Mouse (Mus musculus) liver, adult 2 months (tissue): Measurements from ENCODE around the gene Kcnj12. TPM values are rescaled to one million over a fixed set of nuclear protein-coding genes. Genes with fewer than 3 reads are reported as not detected.

Source experiments
- DNase-seq: peaks from one replicate; pipeline ENCODE4 v3.0.0-alpha.2; 2011; ENCODE audit warnings: low read depth, low spot score; ENCODE audit errors: extremely low read depth
- H3K27ac ChIP-seq: fragments of 200-500 bp; replicated peaks from 2 replicates; pipeline ENCODE4 v1.5.1; 2012; ENCODE audit warnings: low read depth, mild to moderate bottlenecking, control low read depth, inconsistent platforms, low read length; ENCODE audit not compliant: insufficient read depth
- H3K27me3 ChIP-seq: fragments of 200-500 bp; 2 replicates; pipeline ENCODE4 v1.6.1; 2012; ENCODE audit warnings: mild to moderate bottlenecking, moderate library complexity, low read length, inconsistent platforms; ENCODE audit not compliant: control insufficient read depth, insufficient read depth
- H3K36me3 ChIP-seq: fragments of 200-500 bp; 2 replicates; pipeline ENCODE4 v1.6.1; 2012; ENCODE audit warnings: low read length, inconsistent platforms; ENCODE audit not compliant: control insufficient read depth, insufficient read depth
- H3K4me1 ChIP-seq: fragments of 200-500 bp; 2 replicates; pipeline ENCODE4 v1.6.1; 2011; ENCODE audit warnings: low read length; ENCODE audit not compliant: control insufficient read depth, insufficient read depth
- H3K4me3 ChIP-seq: fragments of 200-500 bp; 2 replicates; pipeline ENCODE4 v1.5.1; 2011; ENCODE audit warnings: low read depth, mild to moderate bottlenecking, control low read depth, low read length, moderate library complexity; ENCODE audit not compliant: insufficient read depth
- H3K79me2 ChIP-seq: fragments of 200-500 bp; 2 replicates; pipeline ENCODE4 v1.6.1; 2012; ENCODE audit warnings: inconsistent platforms, mild to moderate bottlenecking, low read length, moderate library complexity; ENCODE audit not compliant: control insufficient read depth, insufficient read depth
- H3K9ac ChIP-seq: fragments of 200-500 bp; 2 replicates; pipeline ENCODE4 v1.6.1; 2012; ENCODE audit warnings: low read depth, mild to moderate bottlenecking, control low read depth, inconsistent platforms, low read length
- CTCF ChIP-seq: fragments of 200-500 bp; IDR thresholded peaks from 2 replicates; pipeline ENCODE4 v1.5.1; 2011; ENCODE audit warnings: low read depth, low read length, control low read depth
- POLR2A ChIP-seq: fragments of 200-500 bp; IDR thresholded peaks from 2 replicates; pipeline ENCODE4 v1.6.1; 2011; ENCODE audit warnings: low read length, control low read depth; ENCODE audit not compliant: insufficient read depth; ENCODE audit errors: extremely low read depth
- WGBS: fragments of 180-500 bp; shearing (Covaris S2); methylation state at CpG from one replicate; pipeline ENCODE4 v1.1.7; 2018; 5-methylcytosine and 5-hydroxymethylcytosine counted together
- polyA plus RNA-seq: library from polyadenylated mRNA; depleted of rRNA; stranded (reverse); fragments of >200 nt; gene quantifications from 2 replicates; pipeline ENCODE4 v1.2.3, GENCODE M21; 2012
- total RNA-seq: library from RNA; depleted of rRNA; stranded (reverse); fragments of >200 nt; gene quantifications from 2 replicates; pipeline ENCODE4 v1.2.3, GENCODE M21; 2014

Kcnj12 gene
- total and polyA plus RNA-seq, 2 experiments: not detected

- H3K27ac ChIP-seq: no peak overlapping the region
- no peak for TF ChIP-seq POLR2A
- peak; percentile 18; the same call in 1 of the 2 replicates for TF ChIP-seq CTCF
- H3K27me3 ChIP-seq: no peaks in the 10 kb centered on the region
- H3K4me1 ChIP-seq: no peaks in the 10 kb centered on the region; the same call in 1 of the 2 replicates
- no peaks in the 10 kb centered on the region for H3K36me3 ChIP-seq
- no peaks in the 10 kb centered on the region for H3K79me2 ChIP-seq
- no peak overlapping the region for H3K9ac ChIP-seq
- 9% methylated on average over 1 of the region's 1 CpGs for WGBS
- DNase-seq: peak; percentile 83
- H3K4me3 ChIP-seq: no peak overlapping the region
Measured at GRCm38 (mm10) chr11:61098046-61098445, 75.7 kb downstream of the Kcnj12 start.

- Histone ChIP-seq H3K27me3 (no peaks in the 10 kb centered on the region), H3K36me3 (no peaks in the 10 kb centered on the region), H3K4me3 (no peak overlapping the region), H3K4me1 (no peaks in the 10 kb centered on the region; the same call in 1 of the 2 replicates), H3K27ac (no peak overlapping the region), H3K9ac (no peak overlapping the region), H3K79me2 (no peaks in the 10 kb centered on the region)
- peak; percentile 13 for DNase-seq
- TF ChIP-seq CTCF: no peak
- TF ChIP-seq POLR2A: no peak
- WGBS: 58% methylated on average over 13 of the region's 13 CpGs
Measured at GRCm38 (mm10) chr11:61102397-61103339, 80.3 kb downstream of the Kcnj12 start.

GRCm38 (mm10) chr11:61104241-61104901 lies 82.0 kb downstream of the Kcnj12 start:
- WGBS: 20% methylated on average over 20 of the region's 20 CpGs
- no peaks in the 10 kb centered on the region for H3K4me1 ChIP-seq
- TF ChIP-seq CTCF (peak; percentile 98), POLR2A (no peak)
- DNase-seq: peak; percentile 66
- no peak overlapping the region for H3K9ac ChIP-seq
- no peaks in the 10 kb centered on the region for H3K27me3 ChIP-seq
- no peaks in the 10 kb centered on the region for H3K36me3 ChIP-seq
- H3K79me2 ChIP-seq: no peaks in the 10 kb centered on the region
- no peak overlapping the region for H3K27ac ChIP-seq
- no peak overlapping the region for H3K4me3 ChIP-seq

GRCm38 (mm10) chr11:61108911-61109361 lies 86.6 kb downstream of the Kcnj12 start:
- DNase-seq: no peak
- Histone ChIP-seq H3K36me3 (no peaks in the 10 kb centered on the region), H3K9ac (no peak overlapping the region), H3K79me2 (no peaks in the 10 kb centered on the region), H3K4me3 (no peak overlapping the region), H3K27ac (no peak overlapping the region), H3K4me1 (no peaks in the 10 kb centered on the region), H3K27me3 (no peaks in the 10 kb centered on the region)
- TF ChIP-seq POLR2A (no peak), CTCF (no peak)
- WGBS: 82% methylated on average over 12 of the region's 12 CpGs

DNA sequence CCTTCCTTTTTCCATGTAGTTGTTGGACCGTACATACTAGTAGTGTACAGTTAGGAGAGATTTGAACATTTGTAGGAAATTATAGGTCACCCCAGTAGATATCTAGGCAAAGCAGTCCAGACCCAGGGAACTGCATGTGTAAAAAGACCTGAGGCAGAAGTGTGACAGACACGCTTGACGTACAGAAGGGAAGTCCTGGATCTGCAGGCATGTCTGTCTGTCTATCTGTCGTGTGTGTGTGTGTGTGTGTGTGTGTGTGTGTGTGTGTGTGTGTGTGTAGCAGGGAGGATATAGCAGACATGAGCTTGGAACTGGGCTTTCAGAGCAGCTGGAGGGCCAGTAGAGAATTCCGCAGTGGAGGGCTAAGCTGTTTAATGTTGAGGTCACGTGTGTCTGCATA lies 87.3 kb downstream of the Kcnj12 start:
- H3K9ac ChIP-seq: no peak overlapping the region
- no peak overlapping the region for H3K4me3 ChIP-seq
- H3K79me2 ChIP-seq: no peaks in the 10 kb centered on the region
- DNase-seq: no peak
- WGBS: 82% methylated on average over 6 of the region's 6 CpGs
- H3K36me3 ChIP-seq: no peaks in the 10 kb centered on the region
- H3K4me1 ChIP-seq: no peaks in the 10 kb centered on the region
- no peak for TF ChIP-seq POLR2A
- no peak for TF ChIP-seq CTCF
- no peaks in the 10 kb centered on the region for H3K27me3 ChIP-seq
- H3K27ac ChIP-seq: no peak overlapping the region

- TF ChIP-seq POLR2A (no peak), CTCF (no peak)
- Histone ChIP-seq H3K36me3 (no peaks in the 10 kb centered on the region), H3K9ac (no peak overlapping the region), H3K27ac (no peak overlapping the region), H3K4me1 (no peaks in the 10 kb centered on the region), H3K79me2 (no peaks in the 10 kb centered on the region), H3K27me3 (no peaks in the 10 kb centered on the region), H3K4me3 (no peak overlapping the region)
- DNase-seq: no peak
- WGBS: 60% methylated on average over 10 of the region's 10 CpGs
Measured at GRCm38 (mm10) chr11:61110113-61110512, 87.7 kb downstream of the Kcnj12 start.
